Mouse (Mus musculus) heart, embryonic 15.5 days (tissue): ENCODE results near the gene Gdpd2. TPM values are rescaled to one million over a fixed set of nuclear protein-coding genes. Genes with fewer than 3 reads are reported as not detected.

Source experiments
- ATAC-seq: fragments of 200-750 bp; cut with Nextera tagmentation; replicated peaks from 2 replicates; pipeline ENCODE4 v1.8.0; 2017; ENCODE audit warnings: low read depth, moderate TSS enrichment; ENCODE audit not compliant: insufficient number of reproducible peaks, insufficient read depth, low FRiP score
- H3K27ac ChIP-seq: fragments of 300-500 bp; sonication (generic); 2 replicates; pipeline ENCODE4 v1.5.1; 2015; ENCODE audit warnings: mild to moderate bottlenecking, inconsistent platforms
- H3K27me3 ChIP-seq: fragments of 300-500 bp; sonication (generic); 2 replicates; pipeline ENCODE4 v1.6.1; 2015; ENCODE audit warnings: inconsistent platforms
- H3K36me3 ChIP-seq: fragments of 300-500 bp; sonication (generic); 2 replicates; pipeline ENCODE4 v1.6.1; 2015; ENCODE audit warnings: mild to moderate bottlenecking, inconsistent platforms
- H3K4me1 ChIP-seq: fragments of 300-500 bp; sonication (generic); replicated peaks from 2 replicates; pipeline ENCODE4 v1.6.1; 2015; ENCODE audit warnings: inconsistent platforms
- H3K4me2 ChIP-seq: fragments of 300-500 bp; sonication (generic); 2 replicates; pipeline ENCODE4 v1.6.1; 2015; ENCODE audit warnings: inconsistent platforms, mild to moderate bottlenecking, moderate library complexity
- H3K4me3 ChIP-seq: fragments of 300-500 bp; sonication (generic); 2 replicates; pipeline ENCODE4 v1.5.1; 2015; ENCODE audit warnings: mild to moderate bottlenecking, inconsistent platforms
- H3K9ac ChIP-seq: fragments of 300-500 bp; sonication (generic); 2 replicates; pipeline ENCODE4 v1.6.1; 2015; ENCODE audit warnings: mild to moderate bottlenecking, inconsistent platforms
- H3K9me3 ChIP-seq: fragments of 300-500 bp; sonication (generic); replicated peaks from 2 replicates; pipeline ENCODE4 v1.6.1; 2016; ENCODE audit warnings: inconsistent platforms
- WGBS: fragments of 180-500 bp; shearing (Covaris S2); methylation state at CpG from one replicate; pipeline ENCODE4 v1.1.7; 2015; ENCODE audit warnings: mixed read lengths; 5-methylcytosine and 5-hydroxymethylcytosine counted together
- polyA plus RNA-seq: library from polyadenylated mRNA; unstranded; fragments of >200 nt; fragmentation: Nextera tagmentation; extraction: Ambion mirVana; gene quantifications from 2 replicates; pipeline ENCODE4 v1.2.1, GENCODE M21; 2015

The Gdpd2 gene
- polyA plus RNA-seq, 1 experiment from 2014 or later: 1.0 TPM

- peak overlapping the region; percentile 63 for H3K4me3 ChIP-seq
- H3K27ac ChIP-seq: peak overlapping the region; percentile 83
- H3K9me3 ChIP-seq: no peaks in the 10 kb centered on the region
- 16% methylated on average over 10 of the region's 10 CpGs for WGBS
- H3K36me3 ChIP-seq: no peaks in the 10 kb centered on the region
- H3K9ac ChIP-seq: peak overlapping the region; percentile 64
- no peaks in the 10 kb centered on the region for H3K27me3 ChIP-seq
- no peak for ATAC-seq
- peak overlapping the region; percentile 65 for H3K4me2 ChIP-seq
- H3K4me1 ChIP-seq: peaks cover 10% of the 10 kb centered on the region; the same call in 1 of the 2 replicates
These were observed 48.1 kb downstream of the Gdpd2 start for GRCm38 (mm10) chrX:100777655-100778234.

- 36% methylated on average over 5 of the region's 5 CpGs for WGBS
These were observed 48.7 kb downstream of the Gdpd2 start for GRCm38 (mm10) chrX:100778397-100778796.

More at GRCm38 (mm10) chrX:100778397-100778796, 48.7 kb downstream of the Gdpd2 start:
- no peaks in the 10 kb centered on the region for H3K9me3 ChIP-seq
- H3K9ac ChIP-seq: no peak overlapping the region
- no peaks in the 10 kb centered on the region for H3K36me3 ChIP-seq
- no peak overlapping the region; the same call in 1 of the 2 replicates for H3K27ac ChIP-seq
- no peak for ATAC-seq
- H3K27me3 ChIP-seq: no peaks in the 10 kb centered on the region
- H3K4me2 ChIP-seq: peak overlapping the region; percentile 65
- H3K4me3 ChIP-seq: peak overlapping the region; percentile 63
- peaks cover 10% of the 10 kb centered on the region; the same call in 1 of the 2 replicates for H3K4me1 ChIP-seq

Other genes with a start within 250 kb of the Gdpd2 start
- gene Igbp1, start 235.6 kb upstream of the Gdpd2 start, polyA plus RNA-seq: 25.0 and 25.1 TPM in 2 replicates
- gene Dgat2l6, start 205.0 kb upstream of the Gdpd2 start, polyA plus RNA-seq: not detected in 2 replicates
- gene Awat1, start 157.6 kb upstream of the Gdpd2 start, polyA plus RNA-seq: not detected in 2 replicates
- 0.03 TPM in 1 of 2 replicates, not detected in the other for gene P2ry4, start 135.0 kb upstream of the Gdpd2 start, polyA plus RNA-seq
- gene Arr3, start 124.4 kb upstream of the Gdpd2 start, polyA plus RNA-seq: 1.0 and 1.4 TPM in 2 replicates
- gene Kif4, start 104.1 kb upstream of the Gdpd2 start, polyA plus RNA-seq: 18.9 and 21.5 TPM in 2 replicates
- gene Pdzd11, start 103.3 kb upstream of the Gdpd2 start, polyA plus RNA-seq: 83.5 TPM in 2 replicates
- gene Dlg3, start 37.8 kb downstream of the Gdpd2 start, polyA plus RNA-seq: 1.0 and 1.3 TPM in 2 replicates